25 mouse cellular contexts compared by ENCODE assay signal in the genomic region with DNA sequence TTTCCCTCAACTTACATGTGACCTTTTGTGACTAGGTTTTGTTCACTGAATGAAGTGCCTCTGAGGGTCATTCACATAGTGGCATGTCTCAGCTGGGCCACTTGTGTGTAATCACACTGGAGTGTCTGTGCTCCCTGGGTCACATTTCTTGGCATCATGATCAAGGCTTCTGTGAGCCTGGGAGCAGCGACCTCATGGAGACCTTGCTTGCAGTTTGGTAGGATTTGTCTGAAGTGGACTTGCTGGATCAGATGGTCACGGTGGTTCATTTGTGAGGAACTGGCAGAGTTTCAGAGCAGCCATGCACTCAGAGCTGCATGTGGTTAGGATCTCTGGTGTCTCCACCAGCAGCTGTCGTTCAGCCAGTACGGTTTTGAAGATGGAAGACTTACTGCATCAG.
DNase-seq lines count a peak whose midpoint lies in the region; TF ChIP-seq lines count a peak whose summit lies in the region.
"Had no signal": no experiment of that assay in that cellular context is flagged by ENCODE, and none has a peak within 500 bp of the region (broad histone marks: within the 10 kb centered on the region; RNA-seq: fewer than 3 reads in every experiment).

No protein-coding gene starts in this region.

- H3K4me3 ChIP-seq in heart, adult 2 months, result no peak overlapping the region
- H3K4me3 ChIP-seq: intestine, embryonic 15.5 days; liver, embryonic 12.5 days; megakaryocyte, embryonic 14.5 days; midbrain, embryonic 15.5 days; neural tube, embryonic 13.5 days had no signal

- WGBS in heart, adult 2 months, result 59% methylated on average over 4 of the region's 4 CpGs

- H3K36me3 ChIP-seq in heart, adult 2 months (ENCODE audit: control insufficient read depth, insufficient read depth, low read length), result no peaks in the 10 kb centered on the region

- TF ChIP-seq EP300 in heart, adult 2 months (IDR thresholded peaks at IDR 0.05; ENCODE audit: insufficient read depth, low read depth, low read length), result no peak

- intact Hi-C loops in heart, adult 2 months (cut with DNase I), result no loop called here

- H3K79me2 ChIP-seq in heart, adult 2 months (replicated peaks; ENCODE audit: control insufficient read depth, insufficient read depth, low read length), result 0 out of 2 replicates have a peak, but pooled peaks cover 1% of the 10 kb centered on the region

- H3K9ac ChIP-seq in heart, adult 2 months (ENCODE audit: low read depth, low read length), result no peak overlapping the region
- H3K9ac ChIP-seq: forebrain, postnatal 0 days; hindbrain, embryonic 14.5 days; intestine, embryonic 15.5 days; liver, embryonic 12.5 days; lung, embryonic 14.5 days; midbrain, embryonic 15.5 days; neural tube, embryonic 13.5 days had no signal

- no peaks in the 10 kb centered on the region for H3K27me3 ChIP-seq in heart, adult 2 months (ENCODE audit: control insufficient read depth, insufficient read depth, low read length)
- H3K27me3 ChIP-seq: CH12.LX; intestine, embryonic 15.5 days; liver, embryonic 12.5 days; megakaryocyte, embryonic 14.5 days; midbrain, embryonic 15.5 days; neural tube, embryonic 13.5 days had no signal

- TF ChIP-seq POLR2A in heart, adult 2 months (IDR thresholded peaks at IDR 0.05; ENCODE audit: insufficient read depth, low read depth, low read length), result no peak

- DNase-seq in heart, adult 11 months, result peak; percentile 60
- no peak for DNase-seq in heart, adult 2 months
- peak; percentile 45 for DNase-seq in Muller cell, postnatal 12 days (ENCODE audit: inconsistent ontology term)
- peak; percentile 46 to 69 for DNase-seq in lung, adult 18-20 months
- peak; percentile 70 for DNase-seq in lung, postnatal 25 days (ENCODE audit: low spot score)
- no peak for DNase-seq in adipocyte (ENCODE audit: low spot score)
- no peak for DNase-seq in frontal cortex, postnatal 25 days (ENCODE audit: low spot score in 2 of 2)
- DNase-seq in spleen, postnatal 36 days (ENCODE audit: low spot score in 2 of 2), result no peak
- DNase-seq: adrenal gland, postnatal 14 days; cerebellum, postnatal 36 days; forebrain, postnatal 0 days; gastrocnemius, postnatal 25 days; heart, postnatal 4 days; kidney, adult 8-10 months; kidney, postnatal 14 days; layer of hippocampus, postnatal 36 days; lung, embryonic 14.5 days; thymus, postnatal 36 days had no signal

- H3K27ac ChIP-seq in heart, adult 2 months, result no peak overlapping the region
- H3K27ac ChIP-seq: hindbrain, embryonic 14.5 days; intestine, embryonic 15.5 days; liver, embryonic 12.5 days; midbrain, embryonic 15.5 days; neural tube, embryonic 13.5 days had no signal

- TF ChIP-seq CTCF in heart, adult 2 months (IDR thresholded peaks at IDR 0.05), result no peak

- H3K4me1 ChIP-seq in heart, adult 2 months (ENCODE audit: control insufficient read depth, insufficient read depth, low read length), result no peaks in the 10 kb centered on the region

Comparison
In these comparisons a context has a peak if more than half of its experiments do, and no peak if none do; other contexts are left out.
1. DNase-seq: peak in heart, adult 11 months (single experiment), Muller cell, postnatal 12 days (single experiment), lung, adult 18-20 months (2 of 2) and lung, postnatal 25 days (single experiment); none in heart, adult 2 months (0 of 2), adipocyte (single experiment), frontal cortex, postnatal 25 days (0 of 2) and spleen, postnatal 36 days (0 of 2).